Mouse (Mus musculus): ENCODE results near the gene Casp9. TPM values are rescaled to one million over a fixed set of nuclear protein-coding genes. Genes with fewer than 3 reads are reported as not detected.
"Not testable (repeated sequence)": the region's sequence is repeated elsewhere in the genome, so short reads cannot be mapped to it uniquely, and the experiment has no call there.

Gene Casp9
- 10 to 100 TPM; 31.5 to 32.4 TPM for total RNA-seq (2021)
- long read RNA-seq, experiment 1, transcript Casp9-201 (9 exons, 3,897 nt): major isoform, 27 of 38 reads
- long read RNA-seq, experiment 1, partial matches to known transcripts: 1 of 38 reads
- long read RNA-seq, experiment 1, other reads (novel, unspliced or antisense): 10 of 38 reads
- long read RNA-seq, experiment 2, transcript Casp9-201 (9 exons, 3,897 nt): major isoform, 29 of 64 reads
- long read RNA-seq, experiment 2, partial matches to known transcripts: 3 of 64 reads
- long read RNA-seq, experiment 2, other reads (novel, unspliced or antisense): 31 of 64 reads

DNA sequence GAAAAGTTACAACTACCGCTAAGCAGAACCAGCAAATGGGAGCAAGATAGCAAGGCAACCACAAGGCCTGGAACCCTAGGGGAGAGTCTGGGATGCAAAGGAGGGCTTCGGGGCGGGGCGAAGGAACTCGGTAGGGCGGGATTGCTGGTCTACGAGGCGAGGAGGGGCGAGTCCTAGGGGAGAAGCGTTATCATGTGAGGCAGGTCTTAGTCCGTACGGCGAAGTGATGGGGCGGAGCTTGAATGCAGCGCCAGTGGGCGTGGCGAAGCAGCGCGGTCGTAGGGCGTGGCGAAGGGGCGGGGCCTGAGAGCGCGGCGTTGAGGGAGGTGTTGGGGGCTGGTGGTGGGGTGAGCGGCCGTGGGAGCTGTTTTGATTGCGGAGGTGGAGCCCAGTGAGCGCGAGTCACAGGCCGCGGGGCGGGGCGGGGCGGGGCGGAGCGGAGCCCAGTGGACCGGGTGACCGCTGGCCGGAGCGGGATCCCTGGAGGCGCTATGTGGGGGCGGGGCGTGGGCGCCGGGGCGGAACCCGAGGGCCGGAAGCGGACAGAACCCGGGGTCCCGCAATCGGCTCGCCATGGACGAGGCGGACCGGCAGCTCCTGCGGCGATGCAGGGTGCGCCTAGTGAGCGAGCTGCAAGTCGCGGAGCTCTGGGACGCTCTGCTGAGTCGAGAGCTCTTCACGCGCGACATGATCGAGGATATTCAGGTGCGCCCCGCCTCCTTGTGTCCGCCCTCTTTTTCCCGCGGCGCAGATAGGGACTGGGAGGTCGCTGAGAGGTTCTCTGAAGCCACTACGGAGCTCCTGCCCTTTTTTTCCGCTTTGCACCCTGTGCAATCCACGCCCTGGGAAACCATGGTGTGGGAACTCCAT is at the start of gene Casp9:
TSS of gene Casp9 (plus strand) at position 331 of the 870 bp plus-strand sequence.
- DNase-seq (ENCODE audit: low spot score in 2 of 2): peak; percentile 94 to 98

DNA sequence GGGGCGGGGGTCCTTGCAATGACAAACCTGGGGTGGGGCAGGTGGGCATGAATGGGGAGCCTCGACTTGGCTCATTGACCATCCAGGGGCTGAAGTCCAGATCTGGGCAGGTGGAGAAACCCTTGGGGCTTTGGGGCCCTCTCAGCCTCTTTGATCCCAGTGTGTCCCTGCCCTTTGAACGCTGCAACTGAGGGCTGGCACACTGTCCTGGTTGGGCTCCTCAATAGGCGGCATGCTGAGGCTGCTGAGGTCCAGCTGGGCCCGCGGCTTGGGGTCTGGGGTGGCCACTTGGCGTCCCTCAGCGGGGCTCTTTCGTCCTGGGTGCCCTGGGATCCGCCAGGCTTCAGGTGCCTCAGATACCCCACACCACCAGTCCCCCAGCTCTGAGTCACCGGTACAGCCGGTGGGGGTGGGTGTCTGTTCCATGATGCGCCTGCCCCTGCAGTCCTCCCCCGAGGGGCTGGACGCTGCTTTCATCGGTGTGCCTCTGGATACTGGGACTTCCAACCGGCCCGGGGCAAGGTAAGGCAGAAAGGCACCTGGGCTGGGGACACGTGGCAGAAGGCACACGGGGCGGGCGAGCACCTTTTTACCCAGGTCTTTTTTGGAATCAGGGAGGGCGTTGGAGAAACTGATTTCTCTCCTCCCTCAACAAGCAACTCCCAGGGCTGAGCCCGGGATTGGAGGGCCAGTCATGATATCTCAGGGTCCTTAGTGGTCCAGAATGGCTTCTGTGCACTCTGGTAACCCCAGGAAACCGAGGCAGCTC is 46.6 kb upstream of the Casp9 start, which contains the start of gene Agmat:
TSS of gene Agmat (plus strand) at position 95 of the 769 bp plus-strand sequence.
- DNase-seq (ENCODE audit: low spot score in 2 of 2): no peak

DNA sequence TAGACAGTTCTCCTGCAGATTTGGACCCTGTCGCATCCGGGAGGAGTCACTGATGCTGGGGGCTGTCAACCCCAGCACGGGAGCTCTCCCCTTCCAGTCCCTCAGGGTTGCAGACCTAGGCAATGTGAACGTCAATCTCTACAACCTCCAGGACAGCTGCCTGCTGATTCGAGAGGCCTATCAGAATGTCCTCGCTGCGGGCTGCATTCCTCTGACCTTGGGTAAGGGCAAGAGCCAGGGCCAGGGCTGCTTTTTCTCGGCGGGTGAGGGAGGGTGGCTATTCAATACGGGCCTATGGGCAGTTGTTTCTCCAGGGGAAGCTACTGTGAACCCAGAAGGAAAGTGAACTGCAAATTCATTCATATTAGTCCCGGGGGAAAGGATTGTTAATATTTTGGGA is 43.9 kb upstream of the Casp9 start:
- peak in 1 of 2 experiments; percentile 35 for DNase-seq (ENCODE audit: low spot score in 2 of 2)

DNA sequence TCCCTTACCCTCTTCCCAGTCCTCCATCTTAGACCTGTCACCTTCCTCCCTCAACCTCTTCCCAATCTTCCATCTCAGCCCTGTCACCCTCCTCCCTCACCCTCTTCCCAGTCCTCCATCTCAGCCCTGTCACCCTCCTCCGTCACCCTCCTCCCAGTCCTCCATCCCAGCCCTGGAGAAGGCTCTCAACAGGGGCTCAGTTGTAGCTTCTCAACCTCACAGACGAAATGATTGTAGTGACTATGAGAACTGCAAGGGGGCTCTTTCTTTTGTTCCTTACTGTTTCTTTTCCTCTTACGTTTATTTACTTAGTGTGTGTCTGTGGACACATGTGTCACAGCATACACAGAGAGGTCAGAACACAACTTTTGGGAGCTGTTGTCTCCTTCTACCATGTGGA is 42.6 kb upstream of the Casp9 start:
- DNase-seq (ENCODE audit: low spot score in 2 of 2): no peak

DNA sequence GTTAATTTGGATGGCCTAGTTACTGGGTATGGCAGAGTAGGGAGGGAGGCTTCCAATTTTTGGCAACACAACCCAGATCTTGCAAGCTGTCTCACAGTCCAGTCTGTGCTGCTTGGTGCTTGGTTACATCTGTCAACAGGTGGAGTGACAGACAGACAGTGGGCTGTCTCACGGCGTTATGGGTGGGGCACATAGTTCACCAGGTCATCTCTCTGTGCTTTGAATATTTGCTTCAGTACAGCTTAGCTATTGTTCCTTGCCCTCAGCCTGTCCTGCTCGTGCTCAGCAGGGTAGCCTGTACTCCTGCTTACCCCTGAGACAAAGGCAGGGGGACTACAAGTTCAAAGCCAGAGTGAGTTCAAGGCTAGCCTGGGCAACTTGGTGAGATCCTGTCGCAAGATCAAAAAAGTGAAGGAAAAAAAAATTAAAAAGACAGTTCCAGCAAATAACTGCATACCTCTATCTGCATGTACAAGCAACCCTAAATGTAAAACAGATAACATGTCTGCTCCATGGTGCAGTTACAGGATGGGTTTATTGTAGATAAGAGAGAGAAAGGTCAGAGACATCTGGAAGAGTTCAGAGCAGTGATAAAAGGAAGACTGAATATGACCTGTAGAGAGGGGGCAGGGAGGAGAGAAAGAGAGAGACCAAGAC is 41.9 kb upstream of the Casp9 start:
- no peak for DNase-seq (ENCODE audit: low spot score in 2 of 2)

DNA sequence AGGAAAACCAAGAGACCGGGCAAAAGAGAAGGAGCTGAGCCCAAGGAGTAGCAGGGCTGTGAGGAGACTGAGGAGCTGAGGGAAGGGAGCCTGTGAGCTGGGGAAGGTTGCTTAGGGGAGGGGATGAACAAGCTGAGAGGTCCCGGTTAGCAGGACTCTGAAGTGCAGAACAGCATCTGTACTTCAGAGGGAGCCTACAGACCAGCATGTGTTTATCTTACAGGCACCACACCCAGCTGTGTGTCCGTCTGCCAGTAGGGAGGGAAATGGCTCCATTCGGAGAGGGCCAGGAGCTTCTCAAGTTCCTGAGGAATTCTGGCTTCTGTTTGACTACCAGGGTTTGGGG is 41.4 kb upstream of the Casp9 start:
- no peak for DNase-seq (ENCODE audit: low spot score in 2 of 2)

DNA sequence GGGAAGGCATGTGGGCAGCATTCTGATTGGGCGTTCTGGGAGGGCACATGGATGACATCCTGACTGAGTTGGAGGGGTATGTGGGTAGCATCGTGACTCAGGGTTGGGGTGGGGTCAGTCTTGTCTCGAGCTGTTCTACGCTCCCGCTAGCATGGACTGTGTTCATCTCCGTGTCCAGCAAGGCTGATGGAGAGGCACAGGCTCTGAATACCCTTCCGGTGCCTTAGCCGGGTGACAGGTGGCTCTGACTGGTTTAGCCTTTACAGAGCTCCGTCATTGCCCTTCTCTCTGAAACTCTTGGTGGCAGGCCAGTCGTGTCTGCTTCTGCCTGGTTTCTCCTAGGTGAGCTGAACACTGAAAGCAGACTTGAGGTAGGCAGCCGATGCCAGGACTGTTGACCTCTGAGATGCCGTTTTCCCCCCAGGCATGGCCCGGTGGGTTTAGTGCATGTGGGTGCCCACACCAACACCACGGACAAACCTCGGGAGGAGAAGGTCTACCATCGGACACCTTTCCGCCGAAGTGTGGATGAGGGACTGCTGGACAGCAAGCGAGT is 38.0 kb upstream of the Casp9 start:
- DNase-seq (ENCODE audit: low spot score in 2 of 2): no peak

DNA sequence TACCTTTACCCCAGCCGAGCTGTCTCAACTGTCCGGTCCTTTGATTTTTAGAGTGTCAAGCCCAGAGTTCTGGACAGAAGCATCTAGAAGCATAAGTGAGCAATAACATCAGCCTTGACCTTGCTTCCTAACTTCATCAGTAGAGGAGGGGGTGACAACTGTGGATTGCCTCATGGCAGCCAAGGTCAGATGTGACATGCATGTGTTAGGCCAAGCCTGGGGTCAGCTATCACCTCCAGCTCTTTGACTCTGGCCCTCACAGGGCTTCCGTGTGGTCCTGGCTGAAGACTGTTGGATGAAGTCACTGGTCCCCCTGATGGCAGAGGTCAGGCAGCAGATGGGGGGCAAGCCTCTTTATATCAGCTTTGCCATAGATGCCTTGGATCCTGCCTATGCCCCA is 36.3 kb upstream of the Casp9 start:
- no peak for DNase-seq (ENCODE audit: low spot score in 2 of 2)

DNA sequence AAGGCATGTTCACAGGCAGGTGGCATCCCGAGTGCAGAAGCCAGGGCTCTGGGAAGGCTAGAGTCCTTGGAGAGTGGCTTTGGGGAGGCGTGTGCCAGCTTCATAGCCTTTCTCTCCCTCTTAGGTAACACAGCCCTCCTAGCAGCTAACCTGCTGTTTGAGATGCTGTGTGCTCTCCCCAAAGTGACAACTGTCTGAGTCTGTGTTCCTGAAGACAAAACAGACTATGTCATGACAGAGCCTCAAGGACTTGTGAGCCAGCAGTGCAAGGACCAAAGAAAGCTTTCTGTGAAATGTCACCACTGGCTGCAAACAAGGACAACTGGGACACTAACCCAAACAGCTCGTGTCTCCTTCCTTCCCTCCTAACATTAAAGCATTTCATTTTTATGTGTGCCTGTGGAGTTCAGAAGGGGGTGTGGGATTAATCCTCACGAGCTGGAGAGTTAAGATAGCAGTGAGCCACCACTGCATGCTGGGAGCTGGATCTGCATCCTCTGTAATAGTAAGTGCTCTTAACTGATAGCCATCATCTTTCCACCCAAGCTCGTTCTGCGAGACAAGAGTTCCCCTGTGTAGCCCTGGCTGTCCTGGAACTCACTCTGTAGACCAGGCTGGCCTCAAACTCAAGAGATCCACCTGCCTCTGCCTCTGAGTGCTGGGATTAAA is 34.4 kb upstream of the Casp9 start:
- DNase-seq (ENCODE audit: low spot score in 2 of 2): no peak

DNA sequence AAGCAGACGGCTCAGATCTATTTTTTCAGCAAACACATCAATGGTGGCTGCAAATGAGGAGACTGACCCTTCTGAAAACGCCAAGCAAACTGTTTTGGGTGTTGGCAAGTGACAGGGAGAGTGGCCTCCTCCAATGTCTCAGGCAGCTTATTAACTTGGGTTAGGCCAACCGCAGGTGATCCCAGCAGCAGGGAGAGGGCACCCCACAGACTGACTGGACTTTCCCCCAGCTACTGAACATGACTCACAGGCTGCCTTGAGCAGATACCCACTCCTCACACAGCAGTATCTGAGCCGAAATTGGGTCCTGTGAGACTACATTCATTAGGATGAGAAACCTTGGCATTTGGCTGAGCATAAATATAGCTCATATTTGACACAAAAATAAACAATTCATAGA is 32.5 kb upstream of the Casp9 start:
- DNase-seq (ENCODE audit: low spot score in 2 of 2): no peak

DNA sequence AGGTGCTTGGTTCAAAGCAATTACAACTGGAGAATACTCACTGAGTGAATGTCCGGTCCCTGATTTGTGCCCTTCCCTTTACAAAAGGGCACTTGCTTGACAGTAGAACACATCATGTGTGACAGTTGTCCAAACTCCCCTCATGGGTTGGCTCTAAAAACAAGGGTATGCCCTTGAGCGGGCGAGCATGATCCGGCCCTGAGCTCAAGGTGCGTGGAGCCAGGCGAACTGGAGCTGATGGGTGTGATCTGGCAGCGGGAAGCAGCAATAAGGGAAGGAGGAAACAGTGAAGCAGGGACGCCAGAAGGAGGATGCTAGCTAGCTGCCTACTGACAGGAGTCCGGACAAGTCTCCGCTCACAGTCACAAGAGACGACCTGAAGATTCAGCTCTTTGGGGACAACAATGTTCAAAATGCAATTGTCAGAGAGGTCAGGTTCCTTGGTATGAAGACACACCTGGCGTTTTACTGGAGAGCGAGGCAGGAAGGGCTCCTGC is 31.3 kb upstream of the Casp9 start:
- DNase-seq (ENCODE audit: low spot score in 2 of 2): no peak

DNA sequence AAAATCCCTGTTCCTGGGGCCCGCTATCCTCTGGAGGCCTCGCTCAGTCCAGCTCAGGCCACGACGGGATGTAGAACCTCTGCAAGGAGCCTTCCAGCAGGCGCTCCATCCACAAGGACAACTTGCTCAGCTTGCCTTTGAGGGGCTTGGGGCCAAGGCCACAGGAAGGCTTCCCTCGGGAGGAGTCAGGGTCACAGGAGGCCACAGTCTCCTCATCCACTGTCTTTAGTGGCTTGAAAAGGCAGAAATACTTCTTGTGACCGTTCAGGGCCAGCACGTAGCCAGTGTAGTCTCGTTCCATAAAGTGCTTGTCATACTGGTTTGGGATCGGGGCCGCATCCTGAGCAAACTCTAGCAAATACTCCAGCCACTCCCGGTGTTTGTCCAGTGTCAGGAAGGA is 29.9 kb upstream of the Casp9 start:
- DNase-seq (ENCODE audit: low spot score in 2 of 2): no peak

DNA sequence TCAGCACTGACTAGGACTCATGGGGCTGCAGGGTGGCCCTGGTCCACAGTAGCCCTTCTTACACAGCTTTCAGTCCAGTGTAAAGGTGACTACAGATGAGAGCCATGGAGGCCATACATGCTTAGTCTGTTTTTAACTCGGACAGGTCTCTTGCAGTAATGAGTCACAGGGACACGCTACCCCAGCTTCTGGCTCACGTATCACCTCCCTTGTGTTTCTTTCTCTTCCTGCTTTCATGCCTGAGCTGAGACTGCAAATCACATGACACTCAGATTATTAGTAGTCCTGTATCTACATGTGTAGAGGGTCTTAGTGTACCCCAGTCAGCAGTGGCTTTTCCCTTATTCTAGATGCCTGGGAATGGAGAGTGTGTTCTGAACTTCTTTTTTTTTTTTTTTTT is 28.4 kb upstream of the Casp9 start:
- no peak for DNase-seq (ENCODE audit: low spot score in 2 of 2)

DNA sequence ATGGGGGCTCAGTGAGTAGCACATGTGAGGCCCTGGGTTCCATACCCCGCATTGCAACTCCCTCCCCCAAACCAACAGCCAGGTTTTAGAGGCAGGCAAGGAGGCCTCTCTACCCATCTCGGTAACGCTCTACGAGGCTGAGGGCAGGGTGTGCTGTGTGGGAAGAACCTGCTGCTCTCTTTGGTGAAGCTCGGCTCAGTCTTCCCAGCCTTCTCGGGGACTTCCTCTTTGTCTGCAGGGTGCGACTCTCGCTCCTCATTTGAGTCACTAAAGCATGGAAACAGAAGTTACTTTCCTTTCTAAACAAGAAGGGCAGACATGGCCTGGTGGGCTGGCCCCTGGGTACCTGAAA is 27.1 kb upstream of the Casp9 start:
- DNase-seq (ENCODE audit: low spot score in 2 of 2): no peak

DNA sequence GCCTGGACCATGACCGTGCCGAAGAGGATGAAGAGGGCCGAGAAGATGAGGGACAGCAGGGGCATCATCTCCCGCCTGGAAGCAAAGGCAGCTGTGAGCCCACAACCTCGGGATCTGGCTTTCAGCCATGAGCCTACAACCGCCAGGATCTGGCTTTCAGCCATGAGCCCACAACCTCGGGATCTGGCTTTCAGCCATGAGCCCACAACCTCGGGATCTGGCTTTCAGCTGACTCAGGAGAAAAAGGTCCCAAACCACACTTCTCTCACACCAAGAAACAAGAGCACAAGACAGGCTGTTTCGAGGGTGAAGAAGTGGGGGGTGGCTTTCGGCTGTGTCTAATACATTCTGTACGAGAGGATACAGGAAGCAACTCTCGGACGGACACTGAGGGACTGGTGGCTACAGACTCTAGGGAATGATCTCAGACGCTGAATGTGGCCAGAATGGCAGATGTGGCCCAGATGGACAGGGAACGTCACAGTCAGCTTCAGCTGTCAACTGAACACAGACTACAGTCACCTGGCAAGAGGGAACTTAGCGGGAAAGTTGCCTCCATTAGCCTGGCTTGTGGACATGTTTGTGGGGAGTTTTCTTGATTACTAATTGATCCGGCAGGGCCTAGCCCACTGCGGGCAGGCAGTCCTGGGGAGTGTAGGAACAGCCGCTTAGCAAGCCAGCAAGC is 26.6 kb upstream of the Casp9 start:
- no peak for DNase-seq (ENCODE audit: low spot score in 2 of 2)

DNA sequence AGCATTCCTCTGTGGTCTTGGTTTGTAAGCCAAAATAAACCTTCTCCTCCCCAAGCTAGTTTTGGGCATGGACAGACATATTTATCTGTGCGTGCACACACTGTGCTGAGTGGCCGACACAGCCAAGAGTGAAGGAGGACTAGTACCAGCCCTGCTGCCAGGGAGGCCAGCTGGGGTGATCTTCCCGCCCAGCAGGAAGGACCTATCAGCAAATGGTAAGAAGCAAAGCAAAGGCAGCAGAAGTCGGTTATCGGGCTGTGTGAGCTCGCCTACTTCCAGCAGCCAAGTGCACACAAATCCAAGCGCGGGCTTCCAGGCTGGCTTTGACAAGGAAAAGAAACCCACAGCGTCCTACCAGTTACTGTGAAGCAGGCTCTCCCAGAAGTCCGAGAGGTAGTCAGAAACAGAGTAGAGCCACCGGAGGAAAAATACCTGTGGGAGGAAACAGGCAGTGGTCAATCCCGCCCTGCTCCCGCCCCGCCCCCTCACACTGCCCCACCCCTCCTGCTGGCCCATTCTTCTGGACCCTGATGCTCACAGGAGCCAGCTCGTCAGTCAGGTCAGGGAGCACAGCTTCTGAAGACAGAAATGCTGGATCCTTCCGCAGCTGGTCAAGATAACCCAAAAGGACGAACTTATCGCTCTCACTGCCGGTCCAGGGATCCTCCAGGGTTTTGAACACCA is 25.9 kb upstream of the Casp9 start:
- DNase-seq (ENCODE audit: low spot score in 2 of 2): no peak

DNA sequence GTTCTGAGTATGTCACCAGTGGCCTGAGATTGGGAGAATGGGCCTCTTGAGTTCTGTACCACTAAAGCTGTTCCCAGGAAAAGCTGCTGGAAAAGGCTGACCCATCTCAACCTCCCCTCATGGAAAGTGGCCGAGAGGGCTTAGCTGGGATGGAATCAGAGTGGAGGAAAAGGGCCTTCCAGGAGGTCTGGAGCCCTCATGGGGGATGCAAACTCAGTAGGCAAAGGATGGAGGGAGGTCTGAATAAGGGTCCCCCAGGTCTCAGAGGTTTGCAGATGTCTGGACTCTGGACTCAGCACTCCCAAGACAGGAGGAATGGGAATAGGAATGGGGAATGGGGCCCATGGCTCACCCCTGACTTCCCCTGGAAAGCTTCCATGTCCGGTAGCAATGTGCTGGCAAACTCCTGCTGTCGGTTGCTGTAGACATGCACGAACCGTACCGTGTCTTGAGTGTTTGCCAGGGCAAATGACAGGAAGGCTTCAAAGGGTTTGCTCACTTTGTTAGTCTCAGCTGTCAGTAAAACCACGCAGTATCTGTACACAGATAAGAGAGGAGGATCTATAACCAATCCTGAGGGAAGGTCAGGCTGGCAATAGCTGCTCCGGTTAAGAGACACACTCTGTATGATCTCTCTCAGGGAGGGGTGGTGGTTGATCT is 23.8 kb upstream of the Casp9 start:
- no peak for DNase-seq (ENCODE audit: low spot score in 2 of 2)

DNA sequence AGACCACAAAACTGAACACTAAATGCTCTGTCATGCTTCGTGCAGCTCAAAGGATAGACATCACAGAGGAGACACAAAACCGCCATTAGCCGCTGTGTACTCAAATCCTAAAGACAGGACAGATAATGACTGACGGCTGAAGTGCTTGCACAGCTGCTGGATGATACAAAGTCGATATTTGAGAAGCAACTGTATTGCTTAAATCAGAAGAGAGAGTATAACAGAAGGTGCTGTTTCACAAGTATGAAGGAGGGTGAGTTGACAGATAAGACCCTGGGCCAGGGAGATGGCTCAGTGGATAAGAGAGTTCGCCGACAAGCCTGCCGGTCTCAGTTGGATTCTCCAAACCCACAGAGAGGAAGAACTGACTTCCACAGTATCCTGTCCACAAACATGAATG is 21.6 kb upstream of the Casp9 start:
- no peak for DNase-seq (ENCODE audit: low spot score in 2 of 2)

DNA sequence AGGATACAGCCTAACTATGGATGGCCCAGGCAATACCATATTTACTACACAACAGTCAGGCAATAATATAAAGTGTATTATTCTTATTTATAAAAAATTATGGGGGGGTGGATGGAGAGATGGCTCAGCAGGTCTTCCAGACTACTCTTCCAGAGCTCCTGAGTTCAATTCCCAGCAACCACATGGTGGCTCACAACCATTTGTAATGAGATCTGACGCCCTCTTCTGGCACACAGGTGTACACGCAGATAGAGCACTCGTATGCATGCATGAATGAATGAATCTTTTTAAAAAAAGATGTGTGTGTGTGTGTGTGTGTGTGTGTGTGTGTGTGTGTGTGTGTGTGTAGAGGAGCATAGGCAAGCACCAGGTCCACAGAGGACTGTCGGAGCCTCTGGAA is 20.4 kb upstream of the Casp9 start:
- DNase-seq (ENCODE audit: low spot score in 2 of 2): not testable (repeated sequence)
